ENCODE assay signal across 18 mouse cellular contexts in the genomic region with DNA sequence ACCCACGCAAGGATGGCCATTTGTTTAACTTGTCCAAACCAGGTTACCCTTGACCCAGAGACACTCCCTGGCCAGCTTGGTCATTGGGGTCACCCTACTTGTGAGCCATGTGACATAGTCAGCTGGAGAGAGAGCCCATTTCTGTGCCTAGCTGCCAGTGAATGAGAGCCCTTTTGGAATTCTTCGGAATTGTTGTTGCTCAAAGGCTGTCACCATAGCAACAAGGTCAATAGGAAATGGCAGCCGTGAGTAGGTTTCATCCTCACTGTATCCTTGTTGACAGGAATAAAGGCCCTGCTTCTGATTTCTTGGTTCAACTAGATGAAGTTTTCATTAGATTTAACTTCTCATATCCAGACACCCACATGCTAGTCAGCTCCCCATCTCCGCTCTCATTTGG.
DNase-seq lines count a peak whose midpoint lies in the region; ATAC-seq and TF ChIP-seq lines count a peak whose summit lies in the region.
"Had no signal": no experiment of that assay in that cellular context is flagged by ENCODE, and none has a peak within 500 bp of the region (broad histone marks: within the 10 kb centered on the region; RNA-seq: fewer than 3 reads in every experiment).

No protein-coding gene starts in this region.

- H3K9me3 ChIP-seq in hindbrain, embryonic 14.5 days (ENCODE audit: control insufficient read depth, low read length), result no peaks in the 10 kb centered on the region
- no peaks in the 10 kb centered on the region for H3K9me3 ChIP-seq in hindbrain, embryonic 13.5 days
- no peaks in the 10 kb centered on the region for H3K9me3 ChIP-seq in midbrain, postnatal 0 days (ENCODE audit: low read length)
- H3K9me3 ChIP-seq: heart, embryonic 12.5 days; intestine, embryonic 15.5 days; limb, embryonic 13.5 days; neural tube, embryonic 12.5 days had no signal

- peak; percentile 9; the same call in 1 of the 2 replicates for ATAC-seq in hindbrain, embryonic 14.5 days (ENCODE audit: low FRiP score)
- no peak for ATAC-seq in hindbrain, embryonic 13.5 days (ENCODE audit: low FRiP score)
- no peak for ATAC-seq in midbrain, postnatal 0 days (ENCODE audit: low FRiP score)
- ATAC-seq in megakaryocyte-erythroid progenitor cell, adult 5-6 weeks (replicated peaks; ENCODE audit: low FRiP score, low TSS enrichment, poor library complexity, severe bottlenecking), result no peak
- ATAC-seq: intestine, embryonic 15.5 days had no signal

- peaks cover 29% of the 10 kb centered on the region for H3K4me1 ChIP-seq in hindbrain, embryonic 14.5 days (replicated peaks; ENCODE audit: control insufficient read depth, insufficient read depth, low read length)
- H3K4me1 ChIP-seq in hindbrain, embryonic 13.5 days (replicated peaks), result peaks cover 59% of the 10 kb centered on the region
- H3K4me1 ChIP-seq in midbrain, postnatal 0 days (ENCODE audit: insufficient read depth, low read length), result 0 out of 2 replicates have a peak, but pooled peaks cover 3% of the 10 kb centered on the region
- H3K4me1 ChIP-seq: heart, embryonic 12.5 days; intestine, embryonic 15.5 days had no signal

- no peak overlapping the region for H3K4me2 ChIP-seq in hindbrain, embryonic 14.5 days (replicated peaks)
- H3K4me2 ChIP-seq in hindbrain, embryonic 13.5 days, result no peak overlapping the region
- H3K4me2 ChIP-seq in midbrain, postnatal 0 days (ENCODE audit: low read depth, low read length, poor library complexity, severe bottlenecking), result no peak overlapping the region
- H3K4me2 ChIP-seq: heart, embryonic 12.5 days; intestine, embryonic 15.5 days; limb, embryonic 13.5 days; neural tube, embryonic 12.5 days had no signal

- 25% methylated on average over 4 of the region's 4 CpGs for WGBS in hindbrain, embryonic 14.5 days
- WGBS in hindbrain, embryonic 13.5 days, result 25% methylated on average over 4 of the region's 4 CpGs
- 31% methylated on average over 4 of the region's 4 CpGs for WGBS in midbrain, postnatal 0 days

- no peaks in the 10 kb centered on the region for H3K36me3 ChIP-seq in hindbrain, embryonic 14.5 days (replicated peaks; ENCODE audit: control insufficient read depth, insufficient read depth)
- H3K36me3 ChIP-seq in hindbrain, embryonic 13.5 days, result no peaks in the 10 kb centered on the region
- no peaks in the 10 kb centered on the region for H3K36me3 ChIP-seq in midbrain, postnatal 0 days (ENCODE audit: insufficient read depth, low read length)
- H3K36me3 ChIP-seq: heart, embryonic 12.5 days; intestine, embryonic 15.5 days; limb, embryonic 13.5 days; neural tube, embryonic 12.5 days had no signal

- no peak overlapping the region for H3K27ac ChIP-seq in hindbrain, embryonic 14.5 days
- no peak overlapping the region for H3K27ac ChIP-seq in hindbrain, embryonic 13.5 days
- H3K27ac ChIP-seq in midbrain, postnatal 0 days (ENCODE audit: low read depth, low read length), result peak overlapping the region; percentile 0; the same call in 1 of the 2 replicates
- H3K27ac ChIP-seq: intestine, embryonic 15.5 days; kidney, postnatal 0 days; limb, embryonic 13.5 days; liver, embryonic 14.5 days; neural tube, embryonic 12.5 days had no signal

- H3K27me3 ChIP-seq in hindbrain, embryonic 14.5 days (ENCODE audit: control insufficient read depth, insufficient read depth, low read length), result 0 out of 2 replicates have a peak, but pooled peaks cover 4% of the 10 kb centered on the region
- H3K27me3 ChIP-seq in hindbrain, embryonic 13.5 days, result peaks cover 42% of the 10 kb centered on the region
- H3K27me3 ChIP-seq in midbrain, postnatal 0 days (ENCODE audit: insufficient read depth, low read length), result no peaks in the 10 kb centered on the region
- H3K27me3 ChIP-seq: intestine, embryonic 15.5 days had no signal

- TF ChIP-seq CTCF in midbrain, postnatal 0 days (IDR thresholded peaks at IDR 0.05), result no peak

- no peak overlapping the region for H3K4me3 ChIP-seq in hindbrain, embryonic 14.5 days (replicated peaks; ENCODE audit: low read length)
- no peak overlapping the region for H3K4me3 ChIP-seq in hindbrain, embryonic 13.5 days
- H3K4me3 ChIP-seq in midbrain, postnatal 0 days (ENCODE audit: low read depth, low read length), result no peak overlapping the region
- H3K4me3 ChIP-seq: erythroblast, embryonic 14.5 days; heart, embryonic 12.5 days; intestine, embryonic 15.5 days; limb, embryonic 13.5 days; neural tube, embryonic 12.5 days had no signal

- no peak overlapping the region for H3K9ac ChIP-seq in hindbrain, embryonic 14.5 days
- H3K9ac ChIP-seq in hindbrain, embryonic 13.5 days, result no peak overlapping the region
- H3K9ac ChIP-seq in midbrain, postnatal 0 days (replicated peaks; ENCODE audit: low read length, poor library complexity, severe bottlenecking), result no peak overlapping the region
- H3K9ac ChIP-seq: heart, embryonic 12.5 days; intestine, embryonic 15.5 days; limb, embryonic 13.5 days; liver, embryonic 14.5 days; neural tube, embryonic 12.5 days had no signal

- DNase-seq in hindbrain, embryonic 14.5 days (ENCODE audit: low spot score), result no peak
- DNase-seq in embryo, embryonic 10 days (ENCODE audit: low spot score), result peak; percentile 75
- peak; percentile 46 for DNase-seq in mesoderm, embryonic 11.5 days (ENCODE audit: low read depth, low spot score)
- DNase-seq in midbrain, postnatal 0 days (ENCODE audit: low spot score), result peak; percentile 56
- no peak for DNase-seq in layer of hippocampus, adult 9-11 months
- DNase-seq: cerebellum, adult 9-11 months; lung, postnatal 10 days; right cerebral cortex, postnatal 14 days; thymus, postnatal 36 days had no signal

Comparison
In these comparisons a context has a peak if more than half of its experiments do, and no peak if none do; other contexts are left out.
1. DNase-seq: peak in embryo, embryonic 10 days (single experiment), mesoderm, embryonic 11.5 days (single experiment) and midbrain, postnatal 0 days (single experiment); none in hindbrain, embryonic 14.5 days (single experiment) and layer of hippocampus, adult 9-11 months (single experiment).